Mouse (Mus musculus): ENCODE measurements at regions not wholly inside any gene's neighbourhood (a gene's known extent, or its start where the extent isn't known, plus 50 kb on each side); places are given as distances from the start of the nearest gene placed in this dataset.

- peak; percentile 53 to 80 for DNase-seq (ENCODE audit: low spot score in 2 of 2)
Measured at GRCm38 (mm10) chr5:27906550-27906949, 64.6 kb downstream of the Htr5a start.

GRCm38 (mm10) chr5:27908329-27908960 is 66.5 kb downstream of the Htr5a start:
- DNase-seq (ENCODE audit: low spot score in 2 of 2) = no peak

Data from left cerebral cortex, adult 18-20 months (tissue).